Mouse (Mus musculus): ENCODE data around the gene Cacna1g.

- TF ChIP-seq CTCF (IDR thresholded peaks at IDR 0.05; ENCODE audit: borderline replicate concordance, control insufficient read depth, extremely low read depth, insufficient read depth, low read length, poor library complexity) (no peak), POLR2A (IDR thresholded peaks at IDR 0.05; ENCODE audit: control insufficient read depth, extremely low read depth, insufficient read depth, low read length, poor library complexity) (no peak)
These were observed 114.8 kb downstream of the Cacna1g start for GRCm38 (mm10) chr11:94359168-94359567.

All from thymus, adult 2 months (tissue).